Mouse (Mus musculus) embryo, embryonic 10 days (tissue): Measurements from ENCODE around the gene Tmem267.
A peak's percentile ranks its signal among the peaks of the same experiment; 100 is the strongest.
"Not testable (repeated sequence)": the region's sequence is repeated elsewhere in the genome, so short reads cannot be mapped to it uniquely, and the experiment has no call there.

Source experiments
- DNase-seq: peaks from one replicate; pipeline ENCODE4 v3.0.0-alpha.2; 2015; ENCODE audit warnings: low spot score

Tmem267 gene

DNA sequence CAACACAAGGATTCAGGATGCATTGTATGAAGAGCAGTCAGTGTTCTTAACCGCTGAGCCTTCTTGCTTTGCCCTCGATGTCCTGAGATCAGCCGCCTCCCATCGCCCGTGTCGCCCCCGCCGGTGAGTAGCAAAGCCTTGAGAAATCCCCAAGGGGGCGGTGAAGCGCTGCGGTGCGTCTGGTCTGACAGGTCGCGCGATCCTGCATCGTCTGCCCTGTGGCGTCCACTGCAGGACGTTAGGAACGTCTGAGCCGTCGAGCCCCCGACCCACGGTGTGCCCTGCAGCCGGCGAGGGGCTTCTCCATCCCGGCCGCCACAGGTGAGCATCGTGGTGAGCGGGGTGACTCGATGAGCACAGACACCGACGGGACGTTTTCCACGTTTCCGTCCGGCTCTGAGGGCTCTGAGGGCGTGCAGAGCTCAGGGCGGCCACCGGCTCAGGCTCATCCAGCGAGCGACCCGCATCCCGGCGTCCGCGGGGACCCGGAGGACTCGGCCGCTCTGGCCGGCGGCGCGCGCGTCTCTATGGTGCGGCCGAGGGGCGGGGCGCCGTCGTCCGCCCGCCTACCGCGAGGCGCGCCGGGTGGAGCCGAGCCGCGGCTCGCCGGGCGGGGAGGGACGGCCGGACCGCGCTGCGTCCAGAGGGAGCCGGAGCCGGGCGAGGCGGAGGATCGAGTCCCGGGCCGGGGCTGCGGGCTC lies at the start of gene Tmem267, which contains the start of gene 3110070M22Rik:
Gene Tmem267 (plus strand): TSS at position 160 of the 701 bp plus-strand sequence.
Gene 3110070M22Rik (minus strand): TSS at position 504 of the 701 bp plus-strand sequence.
- peak; percentile 65 for DNase-seq

DNA sequence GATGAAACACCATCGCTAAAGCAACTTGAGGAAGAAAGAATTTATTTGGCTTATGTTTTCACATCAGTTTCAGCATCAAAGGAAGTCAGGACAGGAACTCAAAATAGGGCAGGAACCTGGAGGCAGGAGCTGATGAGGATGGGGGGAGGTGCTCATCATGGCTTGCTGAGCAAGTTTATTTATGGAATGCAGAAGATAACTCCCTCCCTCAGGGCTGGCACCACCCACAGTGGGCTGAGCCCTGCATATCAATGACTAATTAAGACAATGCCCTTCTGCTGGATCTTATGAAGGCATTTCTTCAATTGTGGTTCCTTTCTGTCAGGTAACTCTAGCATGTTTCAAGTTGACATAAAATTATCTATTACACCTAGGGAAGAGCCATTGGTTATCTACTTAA lies 45.6 kb upstream of the Tmem267 start:
- DNase-seq, result no peak

DNA sequence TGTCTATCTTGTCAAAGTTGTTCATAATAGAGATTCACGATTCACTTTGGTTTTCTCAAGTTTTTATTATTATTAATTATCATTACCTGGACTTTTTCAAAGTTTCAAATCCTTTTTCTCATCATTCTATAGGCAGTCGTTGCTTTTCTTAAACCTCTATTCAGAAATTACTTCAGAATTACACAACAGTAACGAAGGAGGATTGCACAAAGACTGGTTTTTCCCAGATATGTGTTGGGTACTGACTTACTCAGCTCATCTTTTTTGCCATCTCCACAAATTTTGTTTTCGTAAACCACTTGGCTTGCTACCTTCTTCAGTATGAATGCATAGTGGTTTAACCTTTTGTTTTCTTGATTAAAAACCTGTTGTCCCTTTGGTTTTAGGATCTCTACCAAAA lies 34.3 kb upstream of the Tmem267 start:
- no peak for DNase-seq

DNA sequence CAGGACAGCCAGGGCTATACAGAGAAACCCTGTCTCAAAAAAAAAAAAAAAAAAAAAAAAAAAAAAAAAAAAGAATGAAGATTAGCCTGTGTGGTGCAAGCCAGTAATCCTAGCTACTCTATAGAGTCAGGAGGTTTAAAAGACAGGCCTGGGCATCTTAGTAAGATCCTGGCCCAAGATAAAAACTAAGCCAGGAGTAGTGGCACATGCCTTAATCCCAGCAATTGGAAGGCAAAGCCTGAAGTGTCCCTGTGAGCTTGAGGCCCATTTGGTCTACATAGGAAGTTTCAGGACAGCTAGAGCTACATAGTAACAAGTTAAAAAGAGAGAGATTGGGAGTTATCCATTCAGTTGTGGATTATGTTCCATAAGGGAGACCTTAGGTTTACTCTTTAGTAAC lies 32.8 kb upstream of the Tmem267 start:
- DNase-seq, result no peak

DNA sequence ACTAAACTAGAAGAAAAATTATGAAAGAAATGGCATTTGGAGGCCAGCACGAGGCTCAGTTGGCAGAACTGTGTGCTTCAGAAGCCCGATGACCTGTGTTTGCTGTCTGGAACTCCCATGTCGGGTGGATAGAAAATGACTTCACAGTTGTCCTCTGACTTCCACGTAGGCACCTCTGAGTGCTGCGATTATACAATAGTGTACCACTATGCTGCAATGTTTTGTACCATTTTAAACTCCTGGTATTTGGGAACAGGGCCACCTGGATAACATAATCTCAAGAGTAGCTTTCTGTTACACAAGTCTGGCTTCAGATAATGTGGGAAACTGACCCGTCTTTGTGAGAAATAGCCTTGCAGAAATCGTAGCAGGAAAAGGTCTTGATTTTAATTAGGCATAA lies 31.5 kb upstream of the Tmem267 start:
- no peak for DNase-seq

DNA sequence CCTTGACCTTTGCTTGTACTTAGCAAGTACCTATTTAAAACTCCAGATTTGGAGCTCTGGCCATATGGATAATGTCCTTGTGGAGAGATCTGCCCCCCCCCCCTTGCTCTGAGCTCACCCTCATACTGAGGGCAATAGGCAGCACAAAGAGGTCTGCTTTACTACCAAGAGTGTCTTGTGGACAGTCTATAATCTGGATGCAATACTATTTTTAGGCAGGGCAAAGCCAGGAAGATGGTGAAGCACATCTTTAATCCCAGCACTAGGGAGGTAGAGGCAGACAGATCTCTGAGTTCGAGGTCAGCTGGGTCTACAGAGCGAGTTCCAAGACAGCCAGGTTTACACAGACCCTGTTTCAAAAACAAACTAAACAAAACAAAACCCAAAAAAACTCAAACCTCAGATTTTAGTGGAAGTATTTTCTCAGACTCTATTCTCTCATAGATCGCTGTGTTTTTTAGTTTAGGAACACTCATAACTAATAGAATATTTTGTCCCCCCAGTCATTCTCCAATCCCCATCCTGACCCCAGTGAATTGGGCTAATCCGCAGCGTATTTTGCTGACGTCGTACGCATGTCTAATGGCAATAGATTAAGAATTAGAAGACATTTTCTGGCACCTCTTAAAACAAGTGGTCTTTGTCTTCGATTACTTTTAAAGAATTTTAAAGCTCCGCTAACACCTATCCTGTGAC lies 25.8 kb upstream of the Tmem267 start:
- no peak for DNase-seq

DNA sequence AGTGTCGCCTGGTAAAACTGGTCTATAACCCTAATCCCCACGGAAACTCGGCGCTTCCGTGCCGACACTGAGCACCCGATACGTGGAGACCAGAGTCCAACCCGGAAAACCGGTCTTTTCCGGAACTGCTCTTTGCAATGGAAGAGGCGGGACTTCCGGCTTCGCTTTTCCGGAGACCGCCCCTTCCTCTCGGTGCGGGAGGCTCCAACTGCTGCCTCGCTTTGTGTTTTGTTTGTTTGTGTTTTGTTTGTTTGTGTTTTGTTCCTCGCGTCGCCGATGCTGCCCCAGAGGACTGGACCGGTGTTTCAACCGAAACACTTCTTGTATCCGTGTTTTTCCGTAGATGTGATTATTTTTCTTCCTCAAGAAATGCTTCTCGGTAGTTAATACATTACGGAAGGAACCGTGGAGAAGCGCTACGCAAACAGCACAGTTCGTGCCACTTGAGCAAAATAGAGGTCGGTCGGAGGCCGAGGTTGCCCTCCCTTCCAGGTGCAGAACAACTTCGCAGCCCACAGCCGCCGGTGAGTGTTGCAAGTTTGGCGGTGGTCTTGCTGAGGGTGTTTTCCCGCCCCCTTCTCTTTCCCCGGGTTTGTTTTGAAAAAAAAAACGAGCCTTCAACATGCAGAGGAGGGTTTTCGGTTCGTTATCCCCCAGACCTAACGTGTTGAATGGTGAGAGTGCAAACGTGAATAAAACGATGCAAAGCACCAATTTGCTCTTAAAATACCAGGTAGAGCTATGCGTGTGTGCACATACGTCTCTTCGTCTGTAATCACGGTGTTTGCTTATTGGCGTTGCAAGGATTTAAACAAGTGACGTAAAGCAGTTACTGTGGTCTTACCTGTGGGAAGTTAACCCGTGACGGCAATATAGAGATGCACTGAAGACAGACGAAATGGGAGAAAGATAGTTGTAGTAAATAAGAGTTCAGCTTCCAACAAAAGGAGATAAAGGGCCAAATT lies 25.0 kb upstream of the Tmem267 start, which contains the start of gene 4833420G17Rik:
Gene 4833420G17Rik (plus strand): TSS at position 173 of the 965 bp plus-strand sequence.
- peak; percentile 93 for DNase-seq

DNA sequence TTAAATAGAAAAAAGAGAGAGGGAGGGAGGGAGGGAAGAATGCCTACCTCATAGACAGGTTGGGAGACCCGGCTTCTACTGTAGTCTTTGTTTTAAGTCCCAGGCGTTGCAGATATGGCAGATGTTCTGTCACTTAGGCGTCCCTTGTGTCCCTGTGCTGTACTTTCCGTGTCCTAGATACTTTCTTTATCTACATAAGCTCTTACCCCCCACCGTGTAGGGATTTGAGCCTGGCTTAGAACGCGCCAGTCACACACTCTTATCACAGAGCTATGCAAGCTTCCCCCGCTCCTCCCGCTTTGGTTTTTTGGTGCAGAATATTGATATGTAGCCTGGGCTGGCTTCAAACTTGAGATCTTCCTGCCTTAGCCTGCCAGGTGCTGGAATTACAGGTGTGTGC lies 11.2 kb upstream of the Tmem267 start:
- no peak for DNase-seq

DNA sequence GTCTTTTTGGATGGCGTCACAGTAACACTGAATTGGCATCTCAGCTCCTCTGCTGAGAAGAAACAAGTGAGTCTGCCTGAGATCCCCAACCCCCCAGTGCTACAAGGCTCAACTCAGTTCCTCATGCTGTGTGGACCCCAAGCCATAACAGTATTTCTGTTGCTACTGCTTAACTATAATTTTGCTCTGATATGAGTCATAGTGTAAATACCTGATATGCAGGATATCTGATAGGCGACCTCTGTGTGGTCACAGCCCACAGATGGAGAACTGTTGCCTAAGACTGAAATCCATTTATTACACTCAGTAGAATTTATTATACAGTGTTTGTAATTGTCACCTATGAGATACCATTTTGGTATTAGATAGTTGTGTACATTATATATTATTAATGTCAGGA lies 10.1 kb upstream of the Tmem267 start:
- DNase-seq, result no peak

DNA sequence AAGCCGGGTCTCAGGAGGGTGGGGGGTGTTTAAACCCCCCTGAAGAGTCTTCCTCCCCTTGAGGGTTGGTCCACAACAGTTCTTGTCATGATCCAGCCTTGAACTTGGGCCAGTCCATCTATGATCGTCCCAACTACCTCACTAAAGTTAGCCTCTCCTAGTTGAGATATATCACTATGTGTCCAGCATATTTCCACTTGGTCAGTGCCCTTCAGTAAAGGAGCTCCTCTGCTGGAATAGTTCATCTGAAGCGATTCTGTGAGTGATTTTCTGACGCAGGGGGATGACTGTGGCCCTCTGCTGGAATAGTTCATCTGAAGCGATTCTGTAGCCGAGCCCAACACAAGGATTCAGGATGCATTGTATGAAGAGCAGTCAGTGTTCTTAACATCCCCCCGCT lies 485 bp upstream of the Tmem267 start:
- no peak for DNase-seq

DNA sequence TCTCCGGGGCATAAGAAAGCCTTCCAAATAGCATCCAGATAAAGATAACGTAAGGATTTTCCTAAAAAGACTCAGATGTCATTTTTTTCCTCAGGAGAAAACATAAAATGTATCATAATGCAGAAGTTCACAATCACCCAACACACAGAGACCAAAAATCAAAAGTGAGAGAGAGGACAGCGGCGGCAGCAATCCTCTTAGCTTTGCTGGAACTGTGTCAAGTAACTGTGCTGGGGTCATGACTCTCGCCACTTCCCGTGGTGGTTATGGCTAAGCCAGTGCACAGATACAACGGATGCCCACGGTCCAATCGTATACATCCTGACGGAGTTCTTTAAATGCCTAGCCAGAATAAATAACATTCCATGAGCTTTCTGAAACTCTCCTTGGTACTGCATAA lies 4.2 kb downstream of the Tmem267 start:
- DNase-seq, result not testable (repeated sequence)

DNA sequence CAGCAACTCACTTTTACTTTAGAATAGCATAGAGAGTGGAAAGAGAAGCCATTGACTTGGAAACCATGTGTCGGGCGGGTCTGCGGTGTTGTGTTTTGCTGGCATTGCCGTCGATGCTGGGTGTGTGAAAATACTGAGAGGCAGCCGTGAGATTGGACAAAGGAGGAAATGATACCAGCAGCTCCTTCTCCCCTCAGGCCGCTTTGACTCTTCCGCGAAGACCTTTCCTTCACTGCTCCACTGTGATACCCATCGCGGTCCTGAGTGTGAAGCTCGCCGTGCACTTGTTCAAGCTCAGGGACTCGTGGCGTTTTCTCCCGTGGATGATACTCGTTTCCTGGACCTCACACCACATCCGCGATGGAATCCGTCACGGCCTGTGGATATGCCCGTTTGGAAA lies 7.1 kb downstream of the Tmem267 start:
- DNase-seq, result not testable (repeated sequence)

DNA sequence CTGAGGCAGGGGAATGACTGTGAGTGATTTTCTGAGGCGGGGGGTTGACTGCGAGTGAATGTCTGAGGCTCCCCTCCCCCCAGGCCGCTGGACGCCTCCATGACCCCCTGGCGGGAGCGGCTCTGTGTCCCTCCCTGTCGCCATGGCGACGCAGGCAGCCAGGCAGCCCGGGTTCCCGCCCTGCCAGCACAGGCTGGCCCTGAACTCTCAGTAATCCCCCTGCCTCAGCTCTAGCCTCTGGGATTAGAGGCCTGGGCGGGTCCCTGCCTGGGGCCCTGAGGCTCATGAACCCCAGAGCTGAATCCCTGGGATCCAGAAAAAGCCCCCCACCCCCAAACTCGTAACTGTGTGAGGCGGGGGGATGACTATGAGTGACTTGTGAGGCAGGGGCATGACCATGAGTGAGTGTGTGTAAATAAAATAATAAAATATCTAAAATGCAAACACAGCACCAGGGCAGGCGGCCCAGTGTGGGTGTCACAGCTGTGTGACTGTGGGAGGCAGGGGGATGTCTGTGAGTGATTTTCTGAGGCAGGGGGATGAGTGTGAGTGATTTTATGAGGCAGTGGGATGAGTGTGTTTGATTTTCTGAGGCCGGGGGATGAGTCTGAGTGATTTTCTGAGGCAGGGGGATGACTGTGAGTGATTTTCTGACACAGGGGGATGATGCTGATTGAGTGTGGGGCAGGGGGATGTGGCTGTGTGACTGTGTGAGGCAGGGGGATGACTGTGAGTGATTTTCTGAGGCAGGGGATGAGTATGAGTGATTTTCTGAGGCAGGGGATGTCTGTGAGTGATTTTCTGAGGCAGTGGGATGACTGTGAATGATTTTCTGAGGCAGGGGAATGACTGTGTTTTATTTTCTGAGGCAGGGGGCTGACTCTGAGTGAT lies 108.7 kb downstream of the Tmem267 start:
- peak; percentile 93 for DNase-seq

DNA sequence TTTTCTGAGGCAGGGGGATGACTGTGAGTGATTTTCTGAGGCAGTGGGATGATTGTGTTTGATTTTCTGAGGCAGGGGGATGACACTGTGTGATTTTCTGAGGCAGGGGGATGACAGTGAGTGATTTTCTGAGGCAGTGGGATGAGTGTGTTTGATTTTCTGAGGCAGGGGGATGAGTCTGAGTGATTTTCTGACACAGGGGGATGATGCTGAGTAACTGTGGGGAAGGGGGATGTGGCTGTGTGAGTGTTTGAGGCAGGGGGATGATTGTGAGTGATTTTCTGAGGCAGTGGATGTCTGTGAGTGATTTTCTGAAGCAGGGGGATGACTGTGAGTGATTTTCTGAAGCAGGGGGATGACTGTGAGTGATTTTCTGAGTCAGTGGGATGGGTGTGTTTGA lies 110.6 kb downstream of the Tmem267 start:
- DNase-seq, result peak; percentile 36

DNA sequence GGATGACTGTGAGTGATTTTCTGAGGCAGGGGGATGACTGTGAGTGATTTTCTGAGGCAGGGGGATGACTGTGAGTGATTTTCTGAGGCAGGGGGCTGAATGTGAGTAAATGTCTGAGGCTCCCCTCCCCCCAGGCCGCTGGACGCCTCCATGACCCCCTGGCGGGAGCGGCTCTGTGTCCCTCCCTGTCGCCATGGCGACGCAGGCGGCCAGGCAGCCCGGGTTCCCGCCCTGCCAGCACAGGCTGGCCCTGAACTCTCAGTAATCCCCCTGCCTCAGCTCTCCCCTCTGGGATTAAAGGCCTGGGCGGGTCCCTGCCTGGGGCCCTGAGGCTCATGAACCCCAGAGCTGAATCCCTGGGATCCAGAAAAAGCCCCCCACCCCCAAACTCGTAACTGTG lies 111.2 kb downstream of the Tmem267 start:
- DNase-seq, result not testable (repeated sequence)

DNA sequence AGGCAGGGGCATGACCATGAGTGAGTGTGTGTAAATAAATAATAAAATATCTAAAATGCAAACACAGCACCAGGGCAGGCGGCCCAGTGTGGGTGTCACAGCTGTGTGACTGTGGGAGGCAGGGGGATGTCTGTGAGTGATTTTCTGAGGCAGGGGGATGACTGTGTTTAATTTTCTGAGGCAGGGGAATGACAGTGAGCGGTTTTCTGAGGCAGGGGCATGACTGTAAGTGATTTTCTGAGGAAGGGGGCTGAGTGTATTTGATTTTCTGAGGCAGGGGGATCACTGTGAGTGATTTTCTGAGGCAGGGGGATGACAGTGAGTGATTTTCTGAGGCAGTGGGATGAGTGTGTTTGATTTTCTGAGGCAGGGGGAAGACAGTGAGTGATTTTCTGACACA lies 111.7 kb downstream of the Tmem267 start:
- not testable (repeated sequence) for DNase-seq

DNA sequence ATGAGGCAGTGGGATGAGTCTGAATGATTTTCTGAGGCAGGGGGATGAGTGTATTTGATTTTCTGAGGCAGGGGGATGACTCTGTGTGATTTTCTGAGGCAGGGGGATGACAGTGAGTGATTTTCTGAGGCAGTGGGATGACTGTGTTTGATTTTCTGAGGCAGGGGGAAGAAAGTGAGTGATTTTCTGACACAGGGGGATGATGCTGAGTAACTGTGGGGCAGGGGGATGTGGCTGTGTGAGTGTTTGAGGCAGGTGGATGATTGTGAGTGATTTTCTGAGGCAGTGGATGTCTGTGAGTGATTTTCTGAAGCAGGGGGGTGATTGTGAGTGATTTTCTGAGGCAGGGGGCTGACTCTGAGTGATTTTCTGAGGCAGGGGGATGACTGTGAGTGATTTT lies 112.3 kb downstream of the Tmem267 start:
- peak; percentile 73 for DNase-seq

DNA sequence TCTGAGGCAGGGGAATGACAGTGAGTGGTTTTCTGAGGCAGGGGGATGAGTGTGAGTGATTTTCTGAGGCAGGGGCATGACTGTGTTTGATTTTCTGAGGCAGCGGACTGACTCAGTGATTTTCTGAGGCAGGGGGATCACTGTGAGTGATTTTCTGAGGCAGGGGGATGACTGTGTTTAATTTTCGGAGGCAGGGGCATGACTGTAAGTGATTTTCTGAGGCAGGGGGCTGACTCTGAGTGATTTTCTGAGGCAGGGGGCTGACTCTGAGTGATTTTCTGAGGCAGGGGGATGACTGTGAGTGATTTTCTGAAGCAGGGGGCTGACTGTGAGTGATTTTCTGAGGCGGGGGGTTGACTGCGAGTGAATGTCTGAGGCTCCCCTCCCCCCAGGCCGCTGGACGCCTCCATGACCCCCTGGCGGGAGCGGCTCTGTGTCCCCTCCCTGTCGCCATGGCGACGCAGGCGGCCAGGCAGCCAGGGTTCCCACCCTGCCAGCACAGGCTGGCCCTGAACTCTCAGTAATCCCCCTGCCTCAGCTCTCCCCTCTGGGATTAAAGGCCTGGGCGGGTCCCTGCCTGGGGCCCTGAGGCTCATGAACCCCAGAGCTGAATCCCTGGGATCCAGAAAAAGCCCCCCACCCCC lies 115.0 kb downstream of the Tmem267 start:
- DNase-seq, result peak; percentile 95

DNA sequence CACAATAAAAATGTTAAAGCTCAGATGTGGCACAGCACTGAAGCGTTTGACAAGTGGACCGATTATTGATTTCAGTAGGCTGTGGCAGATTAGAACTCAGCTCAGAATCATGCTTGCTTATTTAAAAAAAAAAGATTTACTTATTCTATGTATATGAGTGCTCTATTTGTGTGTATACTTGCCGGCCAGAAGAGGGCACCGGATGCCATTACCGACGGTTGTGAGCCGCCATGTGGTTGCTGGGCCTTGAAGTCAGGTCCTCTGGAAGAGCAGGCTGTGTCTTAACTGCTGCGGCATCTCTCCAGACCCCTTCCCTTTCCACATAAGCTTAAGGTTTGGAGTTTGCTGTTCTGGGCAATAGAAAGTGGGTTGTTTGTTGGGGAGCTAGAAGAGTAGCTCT lies 116.1 kb downstream of the Tmem267 start:
- not testable (repeated sequence) for DNase-seq

DNA sequence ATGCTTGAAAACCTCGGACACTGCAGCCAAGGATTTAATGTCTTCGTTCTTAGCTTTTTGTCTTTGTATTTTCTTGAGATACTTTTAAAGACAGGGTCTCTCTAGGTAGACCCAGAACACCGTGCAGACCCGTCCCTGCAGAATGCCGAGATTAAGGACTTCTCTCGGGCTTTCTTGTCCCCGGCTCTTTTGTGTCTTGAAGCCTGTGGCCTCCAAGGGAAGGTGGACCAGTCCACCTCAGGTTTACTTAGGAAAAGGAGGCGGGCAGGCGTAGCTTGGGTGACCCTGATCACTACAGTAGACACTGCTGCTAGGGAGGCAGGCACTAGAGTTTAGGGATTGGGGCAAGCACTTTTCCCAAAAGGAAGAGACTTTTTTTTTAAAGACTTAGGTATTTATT lies 116.5 kb downstream of the Tmem267 start:
- not testable (repeated sequence) for DNase-seq

DNA sequence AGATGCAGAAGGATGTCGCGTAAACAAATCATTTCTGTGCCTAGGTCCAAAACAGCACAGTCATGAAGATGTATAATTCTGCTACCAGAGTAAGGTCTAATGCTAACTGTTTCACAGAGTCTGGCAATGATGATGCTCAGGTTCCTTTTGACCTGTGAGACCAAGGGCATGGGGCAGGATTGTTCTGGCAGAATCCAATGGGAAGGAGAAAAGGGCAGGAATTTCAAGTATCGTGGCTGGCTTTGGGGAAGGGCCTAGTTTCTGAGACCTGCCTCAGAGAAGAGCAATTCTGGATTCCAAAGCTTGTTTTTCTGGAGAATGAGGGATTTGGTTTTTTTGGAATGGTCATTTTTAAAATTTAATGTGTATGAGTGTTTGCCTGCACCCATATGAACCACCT lies 131.0 kb downstream of the Tmem267 start:
- DNase-seq, result no peak
